Comparison of ENCODE assay signal across 7 mouse cellular contexts in the genomic region with DNA sequence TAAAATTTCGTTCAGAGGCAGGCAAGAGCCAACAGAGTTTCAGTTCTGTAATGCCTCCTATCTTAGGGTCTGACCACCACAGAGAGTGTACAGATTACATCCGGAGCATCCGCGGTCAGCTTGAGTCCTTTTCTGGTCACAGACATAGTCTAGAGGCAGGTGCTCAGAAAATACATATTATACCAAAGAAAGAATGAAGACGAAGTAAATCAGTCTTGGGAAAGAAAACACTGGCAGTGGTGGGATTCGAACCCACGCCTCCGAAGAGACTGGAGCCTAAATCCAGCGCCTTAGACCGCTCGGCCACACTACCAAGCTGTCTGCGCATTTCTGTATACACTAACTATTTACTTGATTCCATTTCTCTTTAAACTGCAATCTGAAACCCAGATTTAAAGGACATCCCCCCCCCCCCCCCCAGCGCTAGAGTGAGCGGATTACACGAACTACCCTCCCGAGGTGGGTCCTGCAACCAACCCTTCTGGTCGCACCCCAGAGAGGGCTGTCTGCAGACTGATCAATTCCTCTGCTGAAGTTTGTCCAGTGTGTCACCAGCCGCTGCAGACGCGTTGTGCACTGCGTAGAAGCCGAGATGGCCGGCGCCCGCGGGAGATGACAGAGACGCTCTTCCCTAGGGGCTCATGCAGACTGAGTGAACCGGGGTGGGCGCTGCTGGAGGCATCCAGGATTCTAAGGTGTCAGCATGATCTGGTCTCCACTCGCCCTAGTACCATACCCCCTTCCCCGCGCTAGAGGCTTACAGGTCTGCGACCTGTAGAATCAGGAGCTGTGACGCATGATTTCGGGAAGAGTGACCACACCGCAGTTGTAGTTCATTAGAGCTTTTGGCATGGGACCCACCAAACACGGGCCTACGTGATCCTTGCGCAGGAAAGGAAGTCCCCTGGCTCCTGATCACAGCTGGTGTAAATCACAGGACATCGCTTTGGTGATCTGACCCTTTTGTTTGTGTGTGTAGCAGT. TPM values are rescaled to one million over a fixed set of nuclear protein-coding genes. Genes with fewer than 3 reads are reported as not detected.
DNase-seq lines count a peak whose midpoint lies in the region; TF ChIP-seq lines count a peak whose summit lies in the region.

No protein-coding gene starts in this region.

- DNase-seq in MEL-GATA-1-ER (ENCODE audit: extremely low read depth, low read depth) = peak; percentile 74
- peak; percentile 79 to 83 for DNase-seq in heart, postnatal 36 days
- peak; percentile 62 to 72 for DNase-seq in layer of hippocampus, adult 2 months (ENCODE audit: low spot score in 2 of 2)
- DNase-seq in lung, postnatal 25 days (ENCODE audit: low spot score) = peak; percentile 65
- DNase-seq in right cerebral cortex, adult 2 months (ENCODE audit: low spot score in 2 of 2) = peak; percentile 78 to 82

- 2% methylated on average over 40 of the region's 40 CpGs for WGBS in bone marrow, adult 2 months

- H3K4me3 ChIP-seq in bone marrow, adult 2 months (replicated peaks; ENCODE audit: control insufficient read depth, low read depth, low read length) = peak overlapping the region; percentile 49
- H3K4me3 ChIP-seq in embryonic fibroblast, embryonic 13.5 days (ENCODE audit: insufficient read depth, low read length) = peak overlapping the region; percentile 75
- peak overlapping the region; percentile 78 for H3K4me3 ChIP-seq in layer of hippocampus, adult 2 months

- no peak for TF ChIP-seq CTCF in bone marrow, adult 2 months (IDR thresholded peaks at IDR 0.05; ENCODE audit: control insufficient read depth, insufficient read depth, low read length)
- no peak for TF ChIP-seq CTCF in embryonic fibroblast, embryonic 13.5 days (IDR thresholded peaks at IDR 0.05; ENCODE audit: borderline replicate concordance, insufficient read depth, low read length)
- TF ChIP-seq CTCF in layer of hippocampus, adult 2 months (conservative IDR thresholded peaks at IDR 0.05) = no peak

- intact Hi-C loops in heart, postnatal 36 days (cut with DNase I) = no loop called here

- H3K27ac ChIP-seq in bone marrow, adult 2 months (ENCODE audit: control insufficient read depth, insufficient read depth, low read depth, low read length, poor library complexity) = no peak overlapping the region
- no peak overlapping the region for H3K27ac ChIP-seq in embryonic fibroblast, embryonic 13.5 days (ENCODE audit: insufficient read depth, low read length)
- H3K27ac ChIP-seq in layer of hippocampus, adult 2 months = peak overlapping the region; percentile 86

- TF ChIP-seq POLR2A in bone marrow, adult 2 months (IDR thresholded peaks at IDR 0.05; ENCODE audit: borderline replicate concordance, control insufficient read depth, low read depth, low read length) = no peak
- no peak for TF ChIP-seq POLR2A in embryonic fibroblast, embryonic 13.5 days (IDR thresholded peaks at IDR 0.05; ENCODE audit: low read depth, low read length)

- H3K4me1 ChIP-seq in bone marrow, adult 2 months (ENCODE audit: control insufficient read depth, insufficient read depth, low read length) = no peaks in the 10 kb centered on the region
- H3K4me1 ChIP-seq in embryonic fibroblast, embryonic 13.5 days (ENCODE audit: control insufficient read depth, insufficient read depth, low read length) = no peaks in the 10 kb centered on the region

RNA-seq across cellular contexts. Expression of a gene that starts 8.0 kb away (rescaled TPM):
- 3.1 and 8.7 TPM in 2 replicates for polyA plus RNA-seq in bone marrow, adult 2 months (2011; ENCODE audit: insufficient read depth, insufficient read length, low replicate concordance, missing spikeins)
- polyA plus RNA-seq in embryonic fibroblast, embryonic 13.5 days (2011; ENCODE audit: insufficient read length, low read depth, missing spikeins) = 116 and 134 TPM in 2 replicates
- 10 to 100 TPM; 58.7 to 61.0 TPM for total RNA-seq in heart, postnatal 36 days (2021)
- total RNA-seq in layer of hippocampus, adult 2 months (2021) = 10 to 100 TPM; 15.0 to 18.0 TPM

RNA-seq across cellular contexts. Expression of a gene that starts 8.1 kb away (rescaled TPM):
- polyA plus RNA-seq in bone marrow, adult 2 months (2011; ENCODE audit: insufficient read depth, insufficient read length, low replicate concordance, missing spikeins) = 4.4 and 7.2 TPM in 2 replicates
- polyA plus RNA-seq in embryonic fibroblast, embryonic 13.5 days (2011; ENCODE audit: insufficient read length, low read depth, missing spikeins) = 11.4 TPM in 2 replicates
- total RNA-seq in heart, postnatal 36 days (2021) = 1 to 10 TPM; 7.7 to 9.5 TPM
- total RNA-seq in layer of hippocampus, adult 2 months (2021) = 1 to 10 TPM; 3.5 to 4.8 TPM

RNA-seq across cellular contexts. Expression of a gene that starts 8.7 kb away (rescaled TPM):
- polyA plus RNA-seq in bone marrow, adult 2 months (2011; ENCODE audit: insufficient read depth, insufficient read length, low replicate concordance, missing spikeins) = not detected in 2 replicates
- polyA plus RNA-seq in embryonic fibroblast, embryonic 13.5 days (2011; ENCODE audit: insufficient read length, low read depth, missing spikeins) = not detected in 2 replicates
- not detected for total RNA-seq in heart, postnatal 36 days (2021)
- total RNA-seq in layer of hippocampus, adult 2 months (2021) = not detected

RNA-seq across cellular contexts. Expression of a gene that starts 25.4 kb away (rescaled TPM):
- polyA plus RNA-seq in bone marrow, adult 2 months (2011; ENCODE audit: insufficient read depth, insufficient read length, low replicate concordance, missing spikeins) = 4.9 TPM in 1 of 2 replicates, not detected in the other
- polyA plus RNA-seq in embryonic fibroblast, embryonic 13.5 days (2011; ENCODE audit: insufficient read length, low read depth, missing spikeins) = not detected in 2 replicates
- not detected for total RNA-seq in heart, postnatal 36 days (2021)
- total RNA-seq in layer of hippocampus, adult 2 months (2021) = not detected

RNA-seq across cellular contexts. Expression of a gene that starts 31.3 kb away (rescaled TPM):
- polyA plus RNA-seq in bone marrow, adult 2 months (2011; ENCODE audit: insufficient read depth, insufficient read length, low replicate concordance, missing spikeins) = not detected in 2 replicates
- polyA plus RNA-seq in embryonic fibroblast, embryonic 13.5 days (2011; ENCODE audit: insufficient read length, low read depth, missing spikeins) = not detected in 2 replicates
- not detected for total RNA-seq in heart, postnatal 36 days (2021)
- not detected for total RNA-seq in layer of hippocampus, adult 2 months (2021)
